Mouse (Mus musculus): Measurements from ENCODE around the gene Tespa1.

DNA sequence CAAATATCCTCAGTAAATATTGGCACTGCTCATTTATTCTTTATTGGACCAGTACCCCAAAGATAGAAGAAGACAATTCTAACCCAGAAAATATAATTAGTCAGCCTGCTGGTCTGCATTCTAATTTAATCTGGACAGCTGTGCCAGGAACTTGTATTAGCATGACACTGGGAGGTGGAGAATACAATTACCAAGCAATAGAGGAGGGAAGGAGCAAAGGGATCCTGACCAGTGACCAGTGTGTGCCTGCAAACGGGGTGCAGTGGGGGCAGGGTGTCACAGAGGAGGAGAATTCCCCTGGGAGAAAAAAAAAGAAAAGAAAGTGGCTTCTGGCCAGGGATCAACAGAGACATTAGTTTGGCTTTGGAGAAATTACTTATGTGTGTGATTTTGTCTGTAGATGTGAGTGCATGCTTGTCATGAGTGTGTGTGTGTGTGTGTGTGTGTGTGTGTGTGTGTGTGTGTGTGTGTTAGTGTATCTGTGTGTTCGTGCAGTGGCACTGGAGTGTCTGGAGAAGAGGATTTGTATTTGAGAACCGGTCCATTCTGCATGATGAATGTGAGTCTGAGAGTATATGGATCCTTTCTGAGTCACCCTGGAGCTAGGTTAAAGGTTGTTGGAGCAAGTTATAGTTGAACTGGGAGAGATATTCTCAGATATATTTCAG, 28.8 kb upstream of the Tespa1 start:
- TF ChIP-seq CTCF (IDR thresholded peaks at IDR 0.05; ENCODE audit: low read depth) (no peak), EP300 (IDR thresholded peaks at IDR 0.05; ENCODE audit: low read depth) (no peak)
